Mouse (Mus musculus) mammary gland, adult 2 months (tissue): ENCODE measurements around the gene Myct1. TPM values are rescaled to one million over a fixed set of nuclear protein-coding genes. Genes with fewer than 3 reads are reported as not detected.

Source experiments
- polyA plus RNA-seq: library from polyadenylated mRNA; depleted of rRNA; stranded (reverse); fragments of >200 nt; gene quantifications from 2 replicates; pipeline ENCODE4 v1.2.3, GENCODE M21; 2012; ENCODE audit warnings: low replicate concordance; rRNA removed

The Myct1 gene
- 5.8 and 7.1 TPM in 2 replicates for polyA plus RNA-seq

GRCm38 (mm10) chr10:5593464-5593863 lies at the start of gene Myct1:
Myct1 (plus strand) TSS chr10:5593775.

DNA sequence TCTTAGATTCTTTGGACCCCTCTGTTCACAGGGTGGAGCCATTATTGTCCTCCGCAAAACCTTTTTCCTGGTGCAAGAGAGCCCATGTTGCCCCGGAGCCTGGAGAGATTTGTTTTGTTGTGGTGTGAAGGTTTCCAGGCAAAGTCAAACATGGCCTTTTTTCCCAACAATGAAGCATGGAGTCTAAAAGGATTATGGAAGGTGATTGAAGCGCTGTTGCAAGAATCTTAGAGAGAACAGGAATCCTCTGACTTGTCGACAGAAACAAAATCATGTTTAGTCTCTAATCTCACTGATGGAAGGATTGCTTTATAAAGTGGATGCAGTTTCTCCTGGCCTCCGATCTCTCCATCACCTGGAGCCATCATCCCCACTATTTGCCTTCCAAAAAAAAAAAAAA lies 42.2 kb upstream of the Myct1 start, which contains the start of gene Syne1:
Gene Syne1 (minus strand): TSS at position 101 of the 400 bp plus-strand sequence.

DNA sequence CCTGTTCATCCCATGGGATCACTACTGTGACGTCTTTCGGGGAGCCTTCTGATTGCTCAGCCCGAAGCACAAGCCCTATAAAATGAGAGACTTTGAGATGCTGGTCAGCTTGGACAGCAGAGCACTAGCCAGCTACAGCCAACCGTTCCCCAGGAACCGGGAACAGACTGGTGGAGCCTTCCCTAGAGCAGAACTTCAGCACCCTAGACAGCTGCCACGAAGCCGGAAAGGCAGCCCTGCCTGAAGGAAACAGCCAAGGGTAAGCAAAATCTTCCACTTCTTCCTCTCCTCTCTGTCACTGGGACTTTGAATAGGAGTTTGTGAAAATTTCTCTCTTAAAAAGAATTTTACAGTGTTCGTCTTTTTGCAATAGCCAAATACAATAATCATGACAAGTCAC lies 45.5 kb downstream of the Myct1 start, which contains the start of gene Vip:
Gene Vip (plus strand): TSS at position 107 of the 400 bp plus-strand sequence.

Other genes with a start within 250 kb of the Myct1 start
- 16.9 and 21.7 TPM in 2 replicates for gene Syne1, start 42.3 kb upstream of the Myct1 start, polyA plus RNA-seq
- gene Vip, start 45.4 kb downstream of the Myct1 start, polyA plus RNA-seq, result 0.07 TPM in 1 of 2 replicates, not detected in the other
- 1.1 and 1.5 TPM in 2 replicates for gene Fbxo5, start 211.8 kb downstream of the Myct1 start, polyA plus RNA-seq
- gene Mtrf1l, start 230.1 kb downstream of the Myct1 start, polyA plus RNA-seq, result 2.3 and 3.0 TPM in 2 replicates